Comparison of ENCODE assay signal across 9 mouse cellular contexts in genomic region chr5:5301571-5302079, GRCm38 (mm10).
"Had no signal": no experiment of that assay in that cellular context is flagged by ENCODE, and none has a peak within 500 bp of the region (broad histone marks: within the 10 kb centered on the region; RNA-seq: fewer than 3 reads in every experiment).

No protein-coding gene starts in this region.

- ATAC-seq: midbrain, embryonic 15.5 days had no signal

- H3K4me3 ChIP-seq: limb, embryonic 15.5 days; liver, embryonic 13.5 days; midbrain, embryonic 15.5 days; neural tube, embryonic 12.5 days had no signal

- DNase-seq: kidney, postnatal 10 days; liver, embryonic 13.5 days; lung, adult 18-20 months; lung, postnatal 36 days; thymus, postnatal 4 days had no signal

- H3K36me3 ChIP-seq: limb, embryonic 15.5 days; liver, embryonic 13.5 days; midbrain, embryonic 15.5 days; neural tube, embryonic 12.5 days had no signal

- H3K4me1 ChIP-seq: limb, embryonic 15.5 days; midbrain, embryonic 15.5 days; neural tube, embryonic 12.5 days had no signal

- H3K9me3 ChIP-seq: limb, embryonic 15.5 days; liver, embryonic 13.5 days; midbrain, embryonic 15.5 days; neural tube, embryonic 12.5 days had no signal

- H3K27me3 ChIP-seq: limb, embryonic 15.5 days; liver, embryonic 13.5 days; midbrain, embryonic 15.5 days; neural tube, embryonic 12.5 days had no signal

- H3K9ac ChIP-seq: limb, embryonic 15.5 days; liver, embryonic 13.5 days; midbrain, embryonic 15.5 days; neural tube, embryonic 12.5 days had no signal

- H3K27ac ChIP-seq: limb, embryonic 15.5 days; liver, embryonic 13.5 days; midbrain, embryonic 15.5 days; neural tube, embryonic 12.5 days; stomach, postnatal 0 days had no signal

- H3K4me2 ChIP-seq: limb, embryonic 15.5 days; liver, embryonic 13.5 days; midbrain, embryonic 15.5 days; neural tube, embryonic 12.5 days had no signal
